Mouse (Mus musculus): ENCODE data around the gene Fbxl3.

DNA sequence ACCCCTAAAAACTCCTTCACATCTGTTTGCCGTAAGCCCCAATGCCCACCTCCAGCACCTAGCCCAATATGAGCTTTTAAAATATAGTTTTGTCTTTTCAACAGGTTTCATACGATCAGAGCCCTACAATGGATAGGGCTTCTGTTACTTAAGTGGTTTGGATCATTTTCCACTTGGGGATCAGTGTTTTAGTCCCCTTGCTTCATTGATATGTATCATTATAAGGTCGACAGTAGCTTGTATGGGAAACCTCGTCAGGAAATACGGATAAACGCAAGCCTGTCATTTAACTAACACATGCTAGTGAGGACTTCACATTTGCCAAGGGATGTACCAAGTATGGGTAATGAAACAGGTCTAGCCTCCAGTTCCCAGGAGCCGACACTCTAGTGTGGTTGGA is 42.8 kb downstream of the Fbxl3 start:
- TF ChIP-seq GATA1 (IDR thresholded peaks at IDR 0.05; ENCODE audit: low read length): no peak
- no peak for TF ChIP-seq TAL1 (IDR thresholded peaks at IDR 0.05; ENCODE audit: low read length)
